Mouse (Mus musculus) lung, embryonic 14.5 days (tissue): ENCODE measurements around the gene Ttll3. TPM values are rescaled to one million over a fixed set of nuclear protein-coding genes. Genes with fewer than 3 reads are reported as not detected.

Experiments
- ATAC-seq: fragments of 200-750 bp; cut with Nextera tagmentation; 2 replicates; pipeline ENCODE4 v1.8.0; 2017; ENCODE audit warnings: mild to moderate bottlenecking, moderate TSS enrichment, moderate library complexity; ENCODE audit not compliant: insufficient read depth
- DNase-seq: peaks from one replicate; pipeline ENCODE4 v3.0.0-alpha.2; 2015
- H3K27ac ChIP-seq: fragments of 300-500 bp; sonication (generic); 2 replicates; pipeline ENCODE4 v1.5.1; 2014; ENCODE audit warnings: low read depth, mild to moderate bottlenecking, moderate library complexity
- H3K27me3 ChIP-seq: fragments of 300-500 bp; sonication (generic); 2 replicates; pipeline ENCODE4 v1.6.1; 2014; ENCODE audit warnings: low read length, control low read depth; ENCODE audit not compliant: insufficient read depth
- H3K36me3 ChIP-seq: fragments of 300-500 bp; sonication (generic); 2 replicates; pipeline ENCODE4 v1.6.1; 2014; ENCODE audit warnings: control low read depth; ENCODE audit not compliant: insufficient read depth
- H3K4me1 ChIP-seq: fragments of 300-500 bp; sonication (generic); 2 replicates; pipeline ENCODE4 v1.6.1; 2014; ENCODE audit warnings: antibody characterized with exemption, control low read depth; ENCODE audit not compliant: insufficient read depth
- H3K4me2 ChIP-seq: fragments of 300-500 bp; sonication (generic); 2 replicates; pipeline ENCODE4 v1.6.1; 2014; ENCODE audit warnings: mild to moderate bottlenecking
- H3K4me3 ChIP-seq: fragments of 300-500 bp; sonication (generic); 2 replicates; pipeline ENCODE4 v1.5.1; 2014; ENCODE audit warnings: low read depth, low read length
- H3K9ac ChIP-seq: fragments of 300-500 bp; sonication (generic); 2 replicates; pipeline ENCODE4 v1.6.1; 2014
- H3K9me3 ChIP-seq: fragments of 300-500 bp; sonication (generic); 2 replicates; pipeline ENCODE4 v1.6.1; 2016; ENCODE audit warnings: low read depth, low read length, control low read depth
- CTCF ChIP-seq: IDR thresholded peaks from 2 replicates; pipeline ENCODE4 v1.5.1; 2016; ENCODE audit warnings: antibody characterized with exemption, low read depth
- WGBS: fragments of 180-500 bp; shearing (Covaris S2); extraction: QIAGEN DNeasy Blood & Tissue Kit; methylation state at CpG from one replicate; pipeline ENCODE4 v1.1.7; 2014; 5-methylcytosine and 5-hydroxymethylcytosine counted together
- polyA plus RNA-seq: library from polyadenylated mRNA; unstranded; fragments of >200 nt; fragmentation: Nextera tagmentation; extraction: Ambion mirVana; gene quantifications from 2 replicates; pipeline ENCODE4 v1.2.1, GENCODE M21; 2014

Gene Ttll3
- polyA plus RNA-seq: 2.2 and 2.5 TPM in 2 replicates

GRCm38 (mm10) chr6:113388960-113389359 lies at the start of gene Ttll3:
Gene Ttll3 (plus strand): TSS chr6:113389260.
- 68% methylated on average over 8 of the region's 8 CpGs for WGBS
- Histone ChIP-seq H3K27me3 (no peaks in the 10 kb centered on the region), H3K9me3 (no peaks in the 10 kb centered on the region), H3K36me3 (peaks cover 75% of the 10 kb centered on the region), H3K9ac (no peak within 1 kb of the TSS), H3K4me2 (no peak within 1 kb of the TSS), H3K4me1 (no peaks in the 10 kb centered on the region), H3K27ac (no peak within 1 kb of the TSS), H3K4me3 (no peak within 1 kb of the TSS)
- no peak for TF ChIP-seq CTCF
- no peak for DNase-seq
- ATAC-seq: no peak

- no peak overlapping the region for H3K4me3 ChIP-seq
- peaks cover 20% of the 10 kb centered on the region for H3K4me1 ChIP-seq
- ATAC-seq: no peak
Measured at GRCm38 (mm10) chr6:113341574-113341973, 47.5 kb upstream of the Ttll3 start.

GRCm38 (mm10) chr6:113342297-113342696 lies 46.8 kb upstream of the Ttll3 start:
- TF ChIP-seq CTCF: no peak
- peak overlapping the region; percentile 76 for H3K9ac ChIP-seq
- peak; percentile 59 for DNase-seq
- no peak for ATAC-seq
- H3K27ac ChIP-seq: peak overlapping the region; percentile 32; the same call in 1 of the 2 replicates
- WGBS: 12% methylated on average over 5 of the region's 7 CpGs
- H3K4me1 ChIP-seq: peaks cover 16% of the 10 kb centered on the region
- peak overlapping the region; percentile 65 for H3K4me2 ChIP-seq
- H3K27me3 ChIP-seq: no peaks in the 10 kb centered on the region
- H3K9me3 ChIP-seq: no peaks in the 10 kb centered on the region
- peak overlapping the region; percentile 59; the same call in 1 of the 2 replicates for H3K4me3 ChIP-seq
- H3K36me3 ChIP-seq: peaks cover 32% of the 10 kb centered on the region

More at GRCm38 (mm10) chr6:113341574-113341973, 47.5 kb upstream of the Ttll3 start:
- Histone ChIP-seq H3K27me3 (no peaks in the 10 kb centered on the region), H3K36me3 (peaks cover 37% of the 10 kb centered on the region), H3K9ac (peak overlapping the region; percentile 35; the same call in 1 of the 2 replicates), H3K4me2 (peak overlapping the region; percentile 65), H3K27ac (peak overlapping the region; percentile 12; the same call in 1 of the 2 replicates), H3K9me3 (no peaks in the 10 kb centered on the region)
- 75% methylated on average over 6 of the region's 6 CpGs for WGBS
- TF ChIP-seq CTCF: no peak
- DNase-seq: no peak

GRCm38 (mm10) chr6:113343177-113344092 lies 45.6 kb upstream of the Ttll3 start, which contains the start of gene Camk1:
Gene Camk1 (minus strand): TSS chr6:113343984.
- Histone ChIP-seq H3K27me3 (no peaks in the 10 kb centered on the region), H3K4me3 (peak within 1 kb of the TSS; percentile 59), H3K4me2 (peak within 1 kb of the TSS; percentile 65), H3K36me3 (peaks cover 26% of the 10 kb centered on the region), H3K9me3 (no peaks in the 10 kb centered on the region), H3K4me1 (peaks cover 15% of the 10 kb centered on the region), H3K9ac (peak within 1 kb of the TSS; percentile 76), H3K27ac (peak within 1 kb of the TSS; percentile 63)
- ATAC-seq: peak; percentile 84
- DNase-seq: peak; percentile 86
- TF ChIP-seq CTCF: no peak
- WGBS: 8% methylated on average over 32 of the region's 32 CpGs

GRCm38 (mm10) chr6:113344321-113344720 lies 44.7 kb upstream of the Ttll3 start:
- H3K27ac ChIP-seq: peak overlapping the region; percentile 63
- H3K27me3 ChIP-seq: no peaks in the 10 kb centered on the region
- DNase-seq (peak; percentile 85), ATAC-seq (no peak; the same call in 1 of the 2 replicates)
- peaks cover 18% of the 10 kb centered on the region for H3K36me3 ChIP-seq
- no peaks in the 10 kb centered on the region for H3K9me3 ChIP-seq
- peaks cover 15% of the 10 kb centered on the region for H3K4me1 ChIP-seq
- peak overlapping the region; percentile 76 for H3K9ac ChIP-seq
- no peak for TF ChIP-seq CTCF
- H3K4me3 ChIP-seq: peak overlapping the region; percentile 59
- WGBS: 31% methylated on average over 2 of the region's 2 CpGs
- H3K4me2 ChIP-seq: peak overlapping the region; percentile 65

- WGBS: 58% methylated on average over 4 of the region's 4 CpGs
- TF ChIP-seq CTCF: no peak
- Histone ChIP-seq H3K4me2 (no peak overlapping the region), H3K9me3 (no peaks in the 10 kb centered on the region), H3K36me3 (no peaks in the 10 kb centered on the region), H3K27me3 (no peaks in the 10 kb centered on the region), H3K4me1 (peaks cover 10% of the 10 kb centered on the region), H3K27ac (no peak overlapping the region), H3K9ac (no peak overlapping the region), H3K4me3 (no peak overlapping the region)
- ATAC-seq (no peak), DNase-seq (no peak)
Measured at GRCm38 (mm10) chr6:113346897-113347296, 42.2 kb upstream of the Ttll3 start.

GRCm38 (mm10) chr6:113350538-113350937 lies 38.5 kb upstream of the Ttll3 start:
- no peaks in the 10 kb centered on the region for H3K9me3 ChIP-seq
- TF ChIP-seq CTCF: no peak
- H3K4me3 ChIP-seq: no peak overlapping the region
- H3K36me3 ChIP-seq: no peaks in the 10 kb centered on the region
- no peak overlapping the region for H3K4me2 ChIP-seq
- H3K9ac ChIP-seq: no peak overlapping the region
- H3K27me3 ChIP-seq: no peaks in the 10 kb centered on the region
- no peak overlapping the region for H3K27ac ChIP-seq
- DNase-seq (no peak), ATAC-seq (no peak)
- H3K4me1 ChIP-seq: no peaks in the 10 kb centered on the region
